ENCODE assay signal across 8 mouse cellular contexts in the genomic region with DNA sequence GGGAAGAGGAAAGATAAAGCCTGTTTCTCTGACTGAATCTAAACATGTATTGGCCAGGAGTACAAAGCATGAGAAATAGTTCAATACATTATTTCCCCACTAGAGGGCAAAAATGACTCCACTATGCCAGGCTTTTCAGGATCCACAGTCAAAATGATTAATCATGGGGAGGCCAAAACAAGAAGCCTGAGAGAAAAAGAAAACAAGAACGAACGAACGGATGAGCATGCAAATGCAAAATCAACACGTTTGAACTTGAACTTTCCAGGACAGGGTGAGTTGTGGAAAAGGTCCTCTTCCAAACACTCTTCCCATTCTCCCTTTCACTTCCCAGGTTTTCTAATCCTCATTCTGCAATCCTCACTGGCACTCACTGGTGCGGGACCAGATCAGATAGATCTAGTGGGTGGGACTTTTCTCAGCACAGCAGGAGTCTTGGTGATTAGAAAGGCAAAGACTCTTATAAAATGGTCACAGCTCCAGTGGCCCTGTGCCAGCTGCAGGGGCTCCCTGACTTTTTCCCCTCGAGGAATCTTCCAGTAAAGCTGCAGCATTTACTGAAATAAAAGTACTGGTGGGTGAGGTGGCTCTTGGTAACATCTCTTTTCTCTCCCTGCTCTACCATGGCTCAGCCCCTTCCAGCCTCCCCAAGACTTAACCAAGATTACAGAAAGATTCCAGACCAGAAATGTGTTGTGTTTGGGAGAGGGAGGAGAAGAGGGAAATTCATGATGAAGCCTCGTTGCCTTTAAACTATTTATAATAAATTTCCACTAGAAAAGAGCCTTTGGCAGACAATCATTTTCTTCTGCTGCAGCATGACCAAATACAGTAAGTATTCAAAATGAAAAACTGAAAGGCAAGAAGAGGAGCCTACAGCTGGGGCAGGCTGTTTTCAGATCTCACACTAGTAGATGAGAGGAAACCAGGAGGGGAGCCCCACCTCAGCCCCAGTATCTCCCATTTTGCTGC.
DNase-seq lines count a peak whose midpoint lies in the region; ATAC-seq and TF ChIP-seq lines count a peak whose summit lies in the region.

No protein-coding gene starts in this region.

- H3K9me3 ChIP-seq in midbrain, embryonic 10.5 days (replicated peaks) = no peaks in the 10 kb centered on the region

- TF ChIP-seq POLR2A in brain, embryonic 14.5 days (IDR thresholded peaks at IDR 0.05; ENCODE audit: borderline replicate concordance, extremely low read depth, insufficient read depth, insufficient read length, poor library complexity, severe bottlenecking) = no peak

- peak; percentile 83 for ATAC-seq in cerebellum, adult (ENCODE audit: insufficient number of reproducible peaks, low FRiP score, low TSS enrichment)
- 0 out of 2 replicates have a peak, but pooled peaks have one; percentile 25 for ATAC-seq in erythroid progenitor cell, adult 5-6 weeks (replicated peaks; ENCODE audit: low FRiP score, poor library complexity, severe bottlenecking)

- H3K27me3 ChIP-seq in midbrain, embryonic 10.5 days (ENCODE audit: low read depth, poor library complexity, severe bottlenecking) = no peaks in the 10 kb centered on the region

- WGBS in midbrain, embryonic 10.5 days = 9% methylated on average over 7 of the region's 7 CpGs

- TF ChIP-seq CTCF in brain, embryonic 14.5 days (IDR thresholded peaks at IDR 0.05; ENCODE audit: borderline replicate concordance, extremely low read depth, insufficient read depth, insufficient read length) = peak; percentile 40; the same call in 1 of the 2 replicates

- no peak for DNase-seq in cerebellum, postnatal 4 days (ENCODE audit: low spot score in 2 of 2)
- peak; percentile 85 for DNase-seq in brain, embryonic 14.5 days (ENCODE audit: low read depth)
- peak; percentile 33 to 47 for DNase-seq in heart, postnatal 14 days
- peak; percentile 42 to 57 for DNase-seq in kidney, postnatal 36 days
- DNase-seq in midbrain, embryonic 10.5 days (ENCODE audit: low spot score) = peak; percentile 31
- peak; percentile 41 for DNase-seq in telencephalon, adult 2 months (ENCODE audit: low read depth, low spot score)

- intact Hi-C loops in heart, postnatal 14 days (cut with DNase I) = loop anchor here (2.0 to 5.0 kb wide), 5 partner anchors 53 to 517 kb away; a partner anchor contains a TSS

- peaks cover 8% of the 10 kb centered on the region for H3K4me1 ChIP-seq in midbrain, embryonic 10.5 days

- no peaks in the 10 kb centered on the region for H3K36me3 ChIP-seq in midbrain, embryonic 10.5 days

- H3K4me3 ChIP-seq in midbrain, embryonic 10.5 days = peak overlapping the region; percentile 2; the same call in 1 of the 2 replicates

- H3K27ac ChIP-seq in midbrain, embryonic 10.5 days (replicated peaks) = peak overlapping the region; percentile 49

Comparison
In these comparisons a context has a peak if more than half of its experiments do, and no peak if none do; other contexts are left out.
1. DNase-seq: peak in brain, embryonic 14.5 days (single experiment), heart, postnatal 14 days (2 of 2), kidney, postnatal 36 days (2 of 2), midbrain, embryonic 10.5 days (single experiment) and telencephalon, adult 2 months (single experiment); none in cerebellum, postnatal 4 days (0 of 2).